Mouse (Mus musculus) layer of hippocampus, adult 18-20 months (tissue): ENCODE results near the gene Ccdc153. TPM values are rescaled to one million over a fixed set of nuclear protein-coding genes. Genes with fewer than 3 reads are reported as not detected.
A peak's percentile ranks its signal among the peaks of the same experiment; 100 is the strongest.

Source experiments
- DNase-seq, 2 experiments: peaks; one replicate each; pipeline ENCODE4 v3.0.0; 2022; ENCODE audit warnings: low spot score in 2 of 2
- long read RNA-seq: library from polyadenylated mRNA; stranded (forward); transcript quantifications from one replicate; pipeline ENCODE4 v2.0.0, GENCODE M21; 2021
- total RNA-seq, 2 experiments: library from RNA; stranded (reverse); gene quantifications; 2 replicates each; pipeline ENCODE4 v1.2.3; 2021

The Ccdc153 gene
- 1 to 10 TPM; 4.7 to 6.1 TPM for total RNA-seq
- long read RNA-seq, partial matches to known transcripts, result 0 of 2 reads
- long read RNA-seq, other reads (novel, unspliced or antisense), result 1 of 2 reads

DNA sequence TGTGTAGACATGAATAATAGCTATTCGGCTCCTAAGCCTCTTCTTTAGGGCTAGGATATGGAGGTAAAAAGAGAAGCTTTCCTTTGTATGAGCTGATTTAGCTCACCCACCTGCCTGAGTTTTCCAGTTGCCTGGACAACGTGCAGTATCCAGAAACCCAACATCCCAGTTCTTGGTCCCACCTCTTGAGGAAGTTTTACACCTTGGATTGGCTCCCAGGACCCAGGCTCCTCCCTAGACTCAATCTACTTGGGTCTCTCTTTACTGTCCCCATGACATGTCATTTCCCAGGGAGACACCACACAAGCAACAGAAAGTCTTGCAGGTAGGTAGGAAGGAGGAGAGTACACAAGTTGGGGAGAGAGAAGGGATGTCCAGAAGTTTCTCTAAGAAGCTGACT, at the start of gene Ccdc153:
TSS of gene Ccdc153 (plus strand) at position 278 of the 400 bp plus-strand sequence.
- DNase-seq, result no peak

DNA sequence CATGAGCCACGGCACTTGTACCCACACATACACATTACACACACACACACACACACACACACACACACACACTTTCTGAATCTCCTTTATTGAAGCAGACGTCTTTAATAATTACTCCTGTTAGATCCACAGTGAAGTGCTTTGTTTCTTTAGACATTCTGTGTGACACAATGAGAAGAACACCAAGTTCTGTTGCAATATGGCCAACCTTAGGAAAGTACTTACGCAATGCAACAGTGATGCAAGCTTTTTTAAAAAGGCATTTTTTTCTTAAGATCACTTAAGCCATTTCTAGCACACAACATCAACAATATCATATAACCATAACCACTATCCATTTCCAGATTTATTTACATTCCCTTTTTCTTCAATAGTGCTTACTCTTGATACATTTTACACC, 49.3 kb upstream of the Ccdc153 start:
- no peak for DNase-seq

DNA sequence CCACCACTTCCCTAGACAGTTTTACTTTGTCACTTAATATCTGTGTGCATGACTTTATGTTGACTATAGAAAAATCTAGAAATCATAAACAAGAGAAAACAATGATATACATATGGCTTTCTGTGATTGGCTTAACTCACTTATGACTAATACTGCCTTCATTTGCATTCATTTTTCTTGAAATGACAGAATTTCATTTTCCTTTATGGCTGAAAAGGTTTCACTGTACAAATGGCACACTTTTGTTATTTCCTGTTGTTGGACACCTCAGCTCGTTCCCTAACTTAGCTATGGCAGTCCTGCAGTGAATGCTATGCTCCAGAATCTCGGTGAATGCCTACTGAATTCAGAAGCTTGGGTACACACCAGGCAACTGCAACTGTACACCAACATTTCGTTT, 48.2 kb upstream of the Ccdc153 start:
- DNase-seq, result no peak

DNA sequence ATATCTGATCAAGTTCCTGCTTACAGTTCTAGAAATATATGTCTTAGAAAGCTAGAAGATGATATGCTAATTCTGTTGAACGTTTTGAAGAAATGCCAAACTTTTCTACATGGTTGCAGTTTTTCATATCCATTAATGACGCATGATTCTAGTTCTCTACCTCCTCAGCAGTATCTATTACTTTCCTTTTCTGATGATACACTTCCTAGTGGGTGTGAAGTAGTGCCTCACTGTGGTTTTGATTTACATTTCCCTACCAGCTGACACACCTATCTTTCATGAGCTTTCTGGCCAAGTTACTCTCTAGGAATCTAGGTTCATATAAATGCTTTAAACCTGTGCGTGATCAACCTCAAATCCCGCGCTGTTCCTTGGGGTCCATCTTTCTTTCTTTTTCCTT, 47.7 kb upstream of the Ccdc153 start:
- no peak for DNase-seq

DNA sequence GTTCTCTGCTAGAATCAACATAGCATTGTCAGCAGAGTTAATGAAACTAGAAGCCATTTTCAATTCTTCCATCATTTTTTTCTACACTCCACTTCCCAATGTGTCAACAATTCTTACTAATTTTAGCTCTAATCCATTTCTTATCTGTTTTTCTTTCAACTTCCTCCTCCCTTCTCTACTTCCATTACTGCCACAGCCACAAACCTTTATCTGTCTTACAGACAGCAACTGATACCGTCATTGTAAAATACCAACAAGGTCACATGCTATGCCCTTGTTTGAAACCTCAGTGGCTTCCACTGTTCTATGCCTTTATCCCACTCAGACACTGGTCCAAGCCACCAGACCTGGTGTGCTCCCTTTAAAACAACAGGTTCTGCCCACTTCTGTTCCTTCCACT, 46.5 kb upstream of the Ccdc153 start:
- DNase-seq, result no peak

DNA sequence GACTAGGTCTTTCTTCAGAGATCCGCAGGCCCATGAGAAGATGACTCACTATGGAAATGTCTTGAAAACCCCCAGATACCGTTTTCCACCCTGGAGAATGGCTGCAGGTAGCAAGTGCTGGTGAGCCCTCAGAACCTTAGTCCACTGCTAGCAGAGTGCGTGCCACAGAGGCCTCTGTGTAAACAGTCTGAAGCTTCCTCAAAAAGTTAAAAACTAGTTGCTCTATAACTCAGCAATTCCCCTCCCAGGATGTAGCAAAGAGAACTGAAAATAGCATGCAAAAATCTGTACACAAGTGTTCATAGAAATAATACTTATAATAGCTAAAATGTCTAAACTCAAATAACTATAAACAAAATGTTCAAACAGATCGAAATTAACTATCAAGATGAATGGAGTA, 44.1 kb upstream of the Ccdc153 start:
- no peak for DNase-seq

DNA sequence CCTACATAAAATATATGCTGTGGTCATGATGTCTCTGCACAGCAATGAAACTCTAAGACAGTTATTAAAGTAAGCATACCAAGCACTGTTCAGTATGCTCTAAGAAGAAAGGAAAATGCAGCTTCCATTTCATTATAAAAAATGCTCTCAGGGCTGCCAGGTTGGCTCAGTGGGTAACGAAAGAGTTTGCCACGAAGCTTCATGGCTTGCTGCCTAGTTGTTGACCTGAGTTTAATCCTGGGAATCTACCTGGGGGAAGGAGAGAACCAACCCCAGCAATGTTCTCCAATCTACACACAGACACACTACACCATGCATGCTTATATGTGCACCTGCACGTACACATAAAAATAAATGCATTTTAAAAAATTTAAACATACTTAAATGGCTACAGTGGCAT, 41.3 kb upstream of the Ccdc153 start:
- DNase-seq, result no peak

DNA sequence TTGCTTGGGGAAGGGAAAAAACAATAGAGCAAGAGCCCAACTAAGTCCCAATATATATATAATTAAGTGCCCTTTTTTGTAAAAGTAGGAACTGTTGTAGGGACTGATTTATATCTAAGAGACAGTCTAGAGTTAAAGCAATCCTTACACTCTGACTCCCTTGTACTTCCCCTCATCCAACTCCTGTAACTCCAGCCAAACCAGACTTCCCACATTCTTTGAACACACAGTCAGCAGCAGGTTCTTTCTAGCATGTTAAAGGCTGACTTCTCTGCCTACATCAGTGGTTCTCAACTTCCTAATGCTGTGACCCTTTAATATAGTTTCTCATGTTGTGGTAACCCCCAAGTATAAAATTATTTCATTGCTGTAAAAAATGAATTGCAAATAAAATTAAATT, 40.9 kb upstream of the Ccdc153 start:
- no peak for DNase-seq

DNA sequence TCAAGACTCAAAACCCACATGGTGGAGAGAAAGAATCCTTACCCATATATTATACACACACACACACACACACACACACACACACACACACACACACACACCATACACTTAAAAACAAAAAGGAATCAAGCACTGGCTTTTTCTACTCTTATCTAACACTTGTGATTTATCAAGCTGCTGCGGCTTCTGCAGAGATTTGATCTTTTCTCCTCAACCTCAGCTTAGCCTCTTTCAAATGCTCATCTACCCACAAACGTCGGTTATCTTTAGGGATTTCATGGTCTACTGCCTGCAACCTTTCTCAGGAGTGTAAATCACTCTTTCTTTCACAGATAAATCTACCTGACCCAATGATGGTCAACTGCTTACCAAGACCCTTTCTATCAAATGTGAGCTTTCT, 40.0 kb upstream of the Ccdc153 start:
- no peak for DNase-seq

DNA sequence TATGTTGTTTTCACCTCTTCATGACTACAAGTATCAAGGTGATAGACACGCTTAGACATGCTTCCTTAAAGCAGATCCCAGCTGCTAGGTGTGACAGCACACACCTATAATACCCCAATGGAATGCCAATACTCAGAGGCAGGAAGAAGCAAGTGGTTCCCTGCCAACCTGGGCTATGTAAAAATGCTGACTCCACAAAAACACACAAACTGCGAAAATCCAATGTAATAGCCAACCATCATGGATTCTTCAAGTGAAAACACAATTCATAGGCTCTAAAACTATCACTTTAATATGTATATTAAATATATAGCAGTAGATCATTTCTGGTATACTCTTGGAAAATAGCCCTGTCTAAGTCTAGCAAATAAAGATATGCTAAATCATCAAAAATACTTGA, 32.6 kb upstream of the Ccdc153 start:
- DNase-seq, result no peak

DNA sequence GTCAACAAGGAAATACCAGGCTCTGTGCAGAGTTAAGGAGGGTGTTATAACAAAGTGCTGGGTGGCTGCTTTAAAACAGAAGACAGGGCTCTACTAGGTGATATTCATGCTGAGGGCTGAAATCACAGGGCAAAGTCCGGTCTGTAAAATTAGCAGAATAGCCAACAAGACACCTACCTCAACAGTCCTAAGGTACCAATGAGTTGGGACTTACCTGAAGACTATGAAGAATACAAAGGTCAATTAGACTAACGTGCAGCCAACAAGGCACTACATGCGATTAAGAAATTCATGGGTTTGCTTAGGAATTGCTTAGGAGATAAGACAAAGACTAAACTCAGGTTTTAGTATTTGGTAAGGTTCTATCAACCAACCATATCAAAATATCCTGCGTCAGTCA, 31.1 kb upstream of the Ccdc153 start:
- no peak for DNase-seq

DNA sequence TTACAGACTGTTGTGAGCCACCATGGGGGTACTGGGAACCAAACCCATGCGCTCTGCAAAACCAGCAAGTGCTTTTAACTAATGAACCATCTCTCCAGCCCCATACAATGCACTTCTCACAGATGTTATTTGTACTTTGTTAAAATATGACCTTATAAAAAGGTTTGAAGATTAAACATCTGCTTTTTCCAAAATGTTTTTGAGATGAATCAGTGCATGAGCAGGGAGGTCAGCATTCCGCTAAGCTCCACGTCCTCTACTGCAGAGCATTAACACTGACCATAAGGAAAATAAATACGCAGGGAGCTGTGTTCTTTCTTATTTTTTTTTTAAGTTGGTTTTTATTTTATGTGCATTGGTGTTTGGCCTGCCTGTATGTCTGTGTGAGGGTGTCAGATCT, 28.1 kb upstream of the Ccdc153 start:
- no peak for DNase-seq

DNA sequence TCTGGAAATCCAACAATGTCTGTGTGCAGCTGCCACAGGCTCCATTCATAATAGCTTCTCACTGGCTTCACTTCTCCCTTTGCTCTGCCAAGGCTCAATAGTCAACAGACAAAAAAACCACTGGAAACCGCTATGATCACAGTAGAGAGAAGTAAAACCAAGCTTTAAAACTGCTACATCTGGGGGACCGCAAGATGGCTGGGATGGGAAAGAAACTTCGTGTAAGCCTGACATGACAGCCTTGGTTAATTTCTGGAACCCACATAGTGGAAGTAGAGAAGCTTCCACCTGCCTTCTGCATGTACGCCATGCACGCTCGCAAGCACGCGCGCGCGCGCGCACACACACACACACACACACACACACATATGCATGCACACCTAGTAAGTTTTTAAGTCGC, 26.9 kb upstream of the Ccdc153 start:
- DNase-seq, result no peak

DNA sequence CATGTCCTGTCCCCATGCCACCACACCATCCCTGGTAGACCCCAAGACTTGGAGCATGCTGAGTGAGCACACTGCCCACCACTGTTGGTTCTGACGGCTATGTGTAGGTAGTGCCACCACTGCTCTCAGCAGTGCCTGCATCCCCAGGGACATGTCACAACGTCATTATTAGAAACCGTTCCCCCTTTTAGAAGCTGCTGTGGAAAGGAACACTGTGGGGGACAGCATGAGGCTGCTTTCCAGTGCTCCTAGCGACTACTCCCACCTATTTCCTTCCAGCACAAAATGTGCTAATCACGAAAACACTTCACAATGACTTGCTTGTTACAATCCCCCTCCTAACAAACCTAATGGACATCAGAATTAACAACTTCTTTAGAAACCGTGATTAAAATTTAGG, 14.5 kb upstream of the Ccdc153 start:
- DNase-seq, result peak in 1 of 2 experiments; percentile 54

DNA sequence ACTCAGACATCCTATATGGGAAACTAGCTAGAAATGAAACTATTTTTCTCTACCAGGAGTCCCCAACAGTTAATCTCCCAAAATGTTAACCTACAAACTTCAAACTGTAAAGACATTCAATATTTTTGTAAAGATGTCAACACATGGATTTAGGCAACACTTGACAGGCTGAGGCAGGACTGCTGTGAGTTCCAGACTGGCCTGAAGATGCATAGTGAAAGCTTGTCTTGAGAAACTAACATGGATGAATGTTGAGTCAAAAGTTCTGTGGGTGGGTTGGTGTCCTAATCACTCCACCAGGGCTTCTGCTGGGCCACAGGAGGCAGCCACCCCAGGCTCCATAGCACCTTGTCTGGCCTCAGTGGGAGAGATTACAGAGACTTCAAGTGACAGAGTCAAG, 8.9 kb upstream of the Ccdc153 start:
- DNase-seq, result no peak

DNA sequence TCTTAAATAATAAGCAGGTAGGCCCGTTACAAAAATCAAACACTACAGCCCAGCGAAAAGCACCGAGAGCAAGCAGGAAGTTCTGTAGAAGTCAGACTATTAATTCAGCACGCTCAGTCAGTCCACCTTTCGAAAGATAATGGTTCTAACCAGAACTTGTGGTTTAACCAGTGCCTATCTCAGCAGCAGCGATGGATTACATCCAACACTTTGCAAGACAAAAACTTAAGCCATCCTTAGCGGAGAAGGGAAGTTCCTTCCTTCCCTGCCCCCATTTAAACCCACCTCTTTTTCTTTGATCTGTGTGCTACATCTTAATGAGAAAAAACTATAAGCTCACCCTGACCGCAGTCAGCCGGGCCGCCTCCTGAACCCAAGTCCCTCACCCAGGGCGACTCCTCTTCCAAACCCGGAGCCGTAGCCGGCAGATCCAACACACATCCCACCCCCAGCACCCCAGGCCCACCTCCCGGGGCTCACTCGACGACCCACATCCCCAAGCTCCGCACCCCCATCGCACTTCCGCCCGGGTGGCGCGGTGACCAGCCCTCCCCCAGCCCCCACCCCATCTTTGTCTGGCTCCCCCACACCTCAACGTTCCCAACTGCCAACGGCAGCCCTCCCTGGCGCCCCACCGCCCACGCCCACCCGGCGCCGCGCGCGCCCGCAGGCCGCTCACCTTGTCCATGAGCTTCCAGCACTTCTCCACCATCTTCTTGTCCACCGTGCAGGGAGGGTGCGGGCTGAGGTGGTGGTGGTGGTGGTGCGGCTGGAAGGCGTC, 7.3 kb upstream of the Ccdc153 start:
- peak in 1 of 2 experiments; percentile 58 for DNase-seq

DNA sequence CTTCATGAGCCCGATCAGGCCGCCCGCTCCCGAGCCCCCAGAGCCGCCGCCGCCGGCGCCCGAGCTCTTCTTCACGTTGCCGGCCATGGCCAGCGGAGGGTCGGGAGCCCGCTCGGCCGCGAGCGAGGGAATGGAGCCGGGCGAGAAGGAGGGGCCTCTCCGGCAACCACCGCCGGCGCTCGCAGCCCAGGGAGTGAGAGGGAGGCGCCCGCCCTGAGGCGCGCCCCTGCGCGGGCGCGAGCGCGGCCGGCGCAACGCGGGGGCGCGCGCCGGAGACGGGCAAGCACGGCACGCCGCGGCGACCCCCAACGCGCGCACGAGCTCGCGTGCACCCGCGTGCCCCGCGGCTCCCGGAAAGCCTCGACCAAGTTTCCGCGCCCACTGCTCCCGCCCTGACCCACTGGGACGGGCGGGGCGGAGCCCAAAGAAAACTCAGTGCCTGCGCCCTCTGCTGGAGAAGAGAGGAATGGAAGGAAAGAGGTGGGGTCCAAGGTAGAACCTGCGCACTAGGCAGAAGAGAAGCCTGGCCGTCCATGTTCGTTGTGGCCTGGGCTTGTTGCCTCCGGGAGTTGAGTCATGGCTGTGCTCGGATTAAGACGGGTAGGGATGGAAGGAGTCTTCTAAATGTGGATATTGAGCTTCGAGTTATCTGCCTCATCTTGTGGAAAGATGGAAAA, 6.5 kb upstream of the Ccdc153 start, which contains the start of gene Cbl:
TSS of gene Cbl (minus strand) at position 248 of the 677 bp plus-strand sequence.
- DNase-seq, result peak; percentile 99 to 100

DNA sequence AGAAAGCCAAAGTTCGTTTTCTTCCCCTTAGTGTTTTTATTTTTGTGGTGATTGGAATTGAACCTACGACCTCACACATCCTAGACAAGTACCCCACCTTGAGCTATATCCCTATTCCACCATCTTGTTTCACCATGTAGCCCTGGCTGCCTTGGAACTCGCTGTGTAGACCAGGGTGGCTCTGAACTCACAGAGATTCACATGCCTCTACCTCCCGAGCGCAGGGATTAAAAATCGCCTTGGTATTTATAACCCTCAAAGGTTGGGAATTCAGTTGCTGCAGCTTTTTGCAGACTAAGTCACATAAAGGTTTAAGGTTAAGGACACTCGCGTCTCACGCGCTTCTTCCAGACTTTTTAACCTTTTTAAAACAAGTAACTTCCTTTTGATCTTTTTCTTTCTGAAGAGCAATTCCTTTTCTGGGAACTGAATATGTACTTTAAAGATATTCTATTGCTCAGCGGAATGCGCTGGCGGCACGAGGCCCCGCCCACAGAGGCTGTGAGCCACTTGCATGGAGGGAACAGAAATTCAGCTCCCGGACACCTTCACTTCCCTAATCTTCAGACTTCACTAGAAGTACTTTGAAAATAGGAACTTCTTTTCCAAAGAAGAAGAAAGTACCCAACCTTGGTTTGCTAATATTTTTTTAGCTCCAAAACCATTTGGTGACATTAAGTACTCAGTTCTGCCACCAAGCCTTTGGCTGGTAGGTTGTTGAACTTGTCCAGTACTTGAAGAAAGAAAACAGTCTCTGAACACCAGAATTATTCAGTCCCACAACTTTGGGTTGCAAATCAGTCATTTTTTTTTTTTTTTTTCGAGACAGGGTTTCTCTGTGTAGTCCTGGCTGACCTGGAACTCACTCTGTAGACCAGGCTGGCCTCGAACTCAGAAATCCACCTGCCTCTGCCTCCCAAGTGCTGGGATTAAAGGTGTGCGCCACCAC, 5.7 kb upstream of the Ccdc153 start:
- DNase-seq, result peak in 1 of 2 experiments; percentile 47

DNA sequence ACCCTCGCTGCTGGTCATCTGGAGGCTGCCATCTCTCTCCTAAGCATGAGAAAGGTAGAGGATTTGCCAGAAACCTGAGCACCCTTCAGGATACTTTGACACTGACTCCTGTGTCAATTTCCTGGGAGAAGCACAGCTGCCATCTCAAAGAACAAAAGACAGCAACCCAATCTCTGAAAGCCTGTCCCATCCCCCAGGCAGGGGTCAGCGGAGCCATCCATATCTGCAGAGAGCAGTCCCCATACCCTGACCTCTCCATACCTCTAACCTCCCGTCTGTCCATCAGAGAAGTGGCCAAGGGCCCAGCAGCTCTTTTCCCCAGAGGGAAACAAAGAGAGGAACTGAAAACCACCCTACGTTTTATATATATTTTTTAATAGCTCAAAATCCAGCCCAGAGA, 3.9 kb upstream of the Ccdc153 start:
- no peak for DNase-seq

DNA sequence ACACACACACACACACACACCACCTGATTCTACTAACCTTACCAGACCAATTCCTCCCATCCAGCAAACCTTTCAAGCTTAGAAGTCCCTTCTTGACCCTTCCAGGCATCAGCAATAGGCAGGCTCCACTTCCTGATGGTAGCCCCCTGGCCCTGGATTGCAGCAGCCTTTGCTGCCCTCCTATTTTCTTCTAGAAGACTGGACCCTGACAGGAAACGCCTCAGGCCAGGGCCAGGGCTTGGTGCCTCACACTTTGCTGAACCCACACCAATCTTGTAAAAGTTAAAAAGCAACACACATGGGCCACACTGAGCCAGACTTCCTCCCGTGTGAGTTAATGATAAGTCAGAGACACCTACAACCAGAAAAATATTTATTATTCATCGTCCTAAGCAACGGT, 3.3 kb upstream of the Ccdc153 start:
- no peak for DNase-seq

DNA sequence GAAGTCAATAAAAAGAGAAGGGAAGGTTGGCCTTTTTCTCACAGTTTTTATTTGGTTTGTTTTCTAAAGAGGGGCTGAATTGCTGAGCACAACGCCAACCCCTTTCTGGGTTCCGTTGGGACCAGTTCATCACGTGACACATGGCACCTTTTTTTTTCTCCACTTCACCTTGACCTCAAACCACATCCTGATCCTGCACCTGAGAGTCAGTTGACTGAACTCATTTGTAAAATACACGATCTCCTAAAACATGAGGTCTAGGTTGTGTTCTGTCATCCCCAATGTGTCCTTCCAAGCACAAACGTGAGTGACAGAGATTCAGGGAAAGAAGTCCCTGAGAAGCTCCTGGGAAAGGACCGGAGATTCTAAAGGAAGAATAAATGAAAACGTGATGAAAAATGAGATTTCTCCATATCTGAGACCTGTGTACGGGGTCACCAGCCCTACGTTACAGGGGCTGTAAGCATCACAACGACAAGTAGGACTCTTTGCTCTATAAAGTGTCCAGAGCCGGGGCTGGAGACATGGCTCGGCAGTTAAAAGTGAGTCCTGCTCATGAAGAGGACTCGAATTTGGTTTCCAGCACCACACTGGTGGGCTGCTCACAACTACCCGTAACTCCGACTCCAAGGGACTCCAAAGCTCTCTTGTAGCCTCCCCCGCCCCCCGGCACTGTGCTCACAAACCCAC, 1.8 kb upstream of the Ccdc153 start:
- no peak for DNase-seq
